31 mouse cellular contexts compared by ENCODE assay signal in genomic region chr6:86786545-86786944, GRCm38 (mm10).
"Had no signal": no experiment of that assay in that cellular context is flagged by ENCODE, and none has a peak within 500 bp of the region (broad histone marks: within the 10 kb centered on the region; RNA-seq: fewer than 3 reads in every experiment).

No protein-coding gene starts in this region.

- H3K27ac ChIP-seq: heart, embryonic 13.5 days; heart, embryonic 15.5 days; hindbrain, embryonic 10.5 days; hindbrain, embryonic 12.5 days; hindbrain, embryonic 13.5 days; hindbrain, embryonic 14.5 days; hindbrain, embryonic 15.5 days; hindbrain, postnatal 0 days; intestine, embryonic 15.5 days; kidney, embryonic 15.5 days; kidney, postnatal 0 days; layer of hippocampus, adult 2 months; left cerebral cortex, adult 2 months had no signal

- H3K9me3 ChIP-seq: heart, embryonic 12.5 days; heart, embryonic 13.5 days; heart, embryonic 15.5 days; hindbrain, embryonic 10.5 days; hindbrain, embryonic 12.5 days; hindbrain, embryonic 13.5 days; hindbrain, embryonic 15.5 days; intestine, embryonic 15.5 days; kidney, embryonic 15.5 days had no signal

- H3K36me3 ChIP-seq: heart, embryonic 12.5 days; heart, embryonic 13.5 days; heart, embryonic 15.5 days; hindbrain, embryonic 10.5 days; hindbrain, embryonic 12.5 days; hindbrain, embryonic 13.5 days; hindbrain, embryonic 15.5 days; intestine, embryonic 15.5 days; kidney, embryonic 15.5 days had no signal

- H3K4me1 ChIP-seq: heart, embryonic 12.5 days; heart, embryonic 13.5 days; heart, embryonic 15.5 days; hindbrain, embryonic 10.5 days; hindbrain, embryonic 12.5 days; hindbrain, embryonic 13.5 days; hindbrain, embryonic 15.5 days; kidney, embryonic 15.5 days had no signal

- H3K4me3 ChIP-seq: heart, embryonic 12.5 days; heart, embryonic 13.5 days; heart, embryonic 15.5 days; hindbrain, embryonic 10.5 days; hindbrain, embryonic 12.5 days; hindbrain, embryonic 13.5 days; hindbrain, embryonic 15.5 days; intestine, embryonic 15.5 days; kidney, embryonic 15.5 days; layer of hippocampus, adult 2 months; left cerebral cortex, adult 2 months had no signal

- H3K27me3 ChIP-seq: heart, embryonic 15.5 days; intestine, embryonic 15.5 days had no signal

- H3K4me2 ChIP-seq: heart, embryonic 11.5 days; heart, embryonic 12.5 days; heart, embryonic 13.5 days; heart, embryonic 15.5 days; hindbrain, embryonic 12.5 days; hindbrain, embryonic 13.5 days; hindbrain, embryonic 14.5 days; hindbrain, embryonic 15.5 days; intestine, embryonic 15.5 days; kidney, embryonic 15.5 days had no signal

- H3K9ac ChIP-seq: heart, embryonic 12.5 days; heart, embryonic 13.5 days; heart, embryonic 15.5 days; hindbrain, embryonic 12.5 days; hindbrain, embryonic 13.5 days; hindbrain, embryonic 14.5 days; hindbrain, embryonic 15.5 days; intestine, embryonic 15.5 days; kidney, embryonic 15.5 days had no signal

- DNase-seq: heart, postnatal 10 days; heart, postnatal 14 days; heart, postnatal 36 days; heart, postnatal 4 days; kidney, adult 11 months; kidney, adult 18-20 months; kidney, adult 2 months; kidney, adult 8-10 months; kidney, adult 9 months; kidney, postnatal 10 days; kidney, postnatal 14 days; kidney, postnatal 25 days; kidney, postnatal 36 days; kidney, postnatal 4 days; layer of hippocampus, adult 9-11 months; layer of hippocampus, postnatal 36 days had no signal
